Mouse (Mus musculus) effector memory CD4-positive, alpha-beta T cell, adult 5 months (primary cell): ENCODE results near the gene Serpinb9g. TPM values are rescaled to one million over a fixed set of nuclear protein-coding genes. Genes with fewer than 3 reads are reported as not detected.

Source experiments
- polyA plus RNA-seq: library from polyadenylated mRNA; unstranded; fragments of 100-300 nt; shearing (Covaris generic); gene quantifications from one replicate; pipeline ENCODE4 v1.2.1, GENCODE M21; 2017

Gene Serpinb9g
- not detected for polyA plus RNA-seq

DNA sequence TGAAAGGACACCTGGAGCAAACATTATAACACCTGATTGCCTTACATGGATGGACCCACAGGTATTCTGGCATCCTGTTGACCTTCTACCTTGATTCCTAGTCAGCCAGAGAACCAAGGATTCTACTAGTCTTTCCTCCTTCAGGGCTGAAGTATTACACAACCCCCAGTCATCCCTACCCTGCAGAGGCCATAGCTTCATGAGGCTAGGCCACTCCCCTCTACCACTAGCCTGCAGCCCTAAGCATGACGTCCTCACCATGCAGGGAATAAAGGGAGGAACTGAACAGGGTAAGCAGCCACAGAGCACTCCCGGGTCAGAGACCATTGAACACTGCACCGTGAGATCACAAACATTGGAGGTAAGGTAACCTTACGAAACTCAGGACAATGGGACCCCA is at the start of gene Serpinb9g:
Gene Serpinb9g (plus strand): TSS at position 301 of the 400 bp plus-strand sequence.

Other genes starting within 250 kb of the Serpinb9g start
- gene Serpinb9e, start 235.2 kb upstream of the Serpinb9g start, polyA plus RNA-seq, result not detected
- gene Serpinb9f, start 160.7 kb upstream of the Serpinb9g start, polyA plus RNA-seq, result not detected
- gene Gm11397, start 89.0 kb upstream of the Serpinb9g start, polyA plus RNA-seq, result not detected
- gene Serpinb6d, start 176.6 kb downstream of the Serpinb9g start, polyA plus RNA-seq, result not detected